ENCODE assay signal across 26 mouse cellular contexts in genomic region chr1:154839272-154839671, GRCm38 (mm10). TPM values are rescaled to one million over a fixed set of nuclear protein-coding genes. Genes with fewer than 3 reads are reported as not detected.
"Had no signal": no experiment of that assay in that cellular context is flagged by ENCODE, and none has a peak within 500 bp of the region (broad histone marks: within the 10 kb centered on the region; RNA-seq: fewer than 3 reads in every experiment).

No protein-coding gene starts in this region.

- H3K27me3 ChIP-seq: embryonic facial prominence, embryonic 12.5 days; embryonic facial prominence, embryonic 15.5 days; forebrain, embryonic 12.5 days; forebrain, embryonic 13.5 days; forebrain, embryonic 15.5 days had no signal

- DNase-seq: cerebellum, adult 8-10 months; cerebellum, adult 9-10 months; cerebellum, adult 9-11 months; cerebellum, postnatal 10 days; cerebellum, postnatal 14 days; cerebellum, postnatal 25 days; cerebellum, postnatal 36 days; embryo, embryonic 11 days; forebrain, postnatal 0 days; gastrocnemius, adult 2 months; gastrocnemius, postnatal 10 days; gastrocnemius, postnatal 14 days; gastrocnemius, postnatal 25 days; gastrocnemius, postnatal 36 days; heart, adult 18-20 months; heart, adult 2 months had no signal

- H3K9me3 ChIP-seq: embryonic facial prominence, embryonic 10.5 days; embryonic facial prominence, embryonic 12.5 days; embryonic facial prominence, embryonic 13.5 days; embryonic facial prominence, embryonic 15.5 days; forebrain, embryonic 10.5 days; forebrain, embryonic 12.5 days; forebrain, embryonic 13.5 days; forebrain, embryonic 15.5 days had no signal

- H3K4me2 ChIP-seq: embryonic facial prominence, embryonic 12.5 days; embryonic facial prominence, embryonic 13.5 days; embryonic facial prominence, embryonic 15.5 days; forebrain, embryonic 12.5 days; forebrain, embryonic 13.5 days; forebrain, embryonic 15.5 days had no signal

- H3K36me3 ChIP-seq: embryonic facial prominence, embryonic 10.5 days; embryonic facial prominence, embryonic 12.5 days; embryonic facial prominence, embryonic 13.5 days; embryonic facial prominence, embryonic 15.5 days; forebrain, embryonic 10.5 days; forebrain, embryonic 12.5 days; forebrain, embryonic 15.5 days had no signal

- H3K4me3 ChIP-seq: embryonic facial prominence, embryonic 10.5 days; embryonic facial prominence, embryonic 12.5 days; embryonic facial prominence, embryonic 13.5 days; embryonic facial prominence, embryonic 15.5 days; erythroblast, embryonic 14.5 days; forebrain, embryonic 10.5 days; forebrain, embryonic 12.5 days; forebrain, embryonic 13.5 days; forebrain, embryonic 15.5 days; gastrocnemius, adult 2 months; heart, adult 2 months had no signal

- H3K4me1 ChIP-seq: embryonic facial prominence, embryonic 12.5 days; embryonic facial prominence, embryonic 15.5 days had no signal

- H3K9ac ChIP-seq: embryonic facial prominence, embryonic 12.5 days; embryonic facial prominence, embryonic 13.5 days; embryonic facial prominence, embryonic 15.5 days; forebrain, embryonic 12.5 days; forebrain, embryonic 13.5 days; forebrain, embryonic 15.5 days; forebrain, postnatal 0 days had no signal

- H3K27ac ChIP-seq: embryonic facial prominence, embryonic 10.5 days; embryonic facial prominence, embryonic 12.5 days; embryonic facial prominence, embryonic 13.5 days; embryonic facial prominence, embryonic 15.5 days; forebrain, embryonic 10.5 days; forebrain, embryonic 12.5 days; forebrain, embryonic 13.5 days; forebrain, embryonic 15.5 days; gastrocnemius, adult 2 months; heart, adult 2 months had no signal

RNA-seq across cellular contexts. Expression of gene Cacna1e, which starts 45.0 kb away (rescaled TPM):
- total RNA-seq: granulocyte monocyte progenitor cell, adult 5-6 weeks had no signal
- polyA plus RNA-seq: erythroblast, embryonic 14.5 days had no signal
